Mouse (Mus musculus) midbrain, embryonic 15.5 days (tissue): Measurements from ENCODE around the gene Scgb2b24. TPM values are rescaled to one million over a fixed set of nuclear protein-coding genes. Genes with fewer than 3 reads are reported as not detected.

Experiments
- ATAC-seq: fragments of 200-750 bp; cut with Nextera tagmentation; replicated peaks from 2 replicates; pipeline ENCODE4 v1.8.0; 2017; ENCODE audit warnings: moderate TSS enrichment
- H3K27ac ChIP-seq: fragments of 300-500 bp; sonication (generic); 2 replicates; pipeline ENCODE4 v1.5.1; 2015; ENCODE audit warnings: mild to moderate bottlenecking, inconsistent platforms
- H3K27me3 ChIP-seq: fragments of 300-500 bp; sonication (generic); replicated peaks from 2 replicates; pipeline ENCODE4 v1.6.1; 2015; ENCODE audit warnings: inconsistent platforms
- H3K36me3 ChIP-seq: fragments of 300-500 bp; sonication (generic); replicated peaks from 2 replicates; pipeline ENCODE4 v1.6.1; 2015; ENCODE audit warnings: inconsistent platforms
- H3K4me1 ChIP-seq: fragments of 300-500 bp; sonication (generic); 2 replicates; pipeline ENCODE4 v1.6.1; 2015; ENCODE audit warnings: inconsistent platforms
- H3K4me2 ChIP-seq: fragments of 300-500 bp; sonication (generic); 2 replicates; pipeline ENCODE4 v1.6.1; 2015; ENCODE audit warnings: inconsistent platforms, mild to moderate bottlenecking, moderate library complexity
- H3K4me3 ChIP-seq: fragments of 300-500 bp; sonication (generic); 2 replicates; pipeline ENCODE4 v1.5.1; 2015; ENCODE audit warnings: mild to moderate bottlenecking, inconsistent platforms
- H3K9ac ChIP-seq: fragments of 300-500 bp; sonication (generic); 2 replicates; pipeline ENCODE4 v1.6.1; 2015; ENCODE audit warnings: mild to moderate bottlenecking, inconsistent platforms
- H3K9me3 ChIP-seq: fragments of 300-500 bp; sonication (generic); 2 replicates; pipeline ENCODE4 v1.6.1; 2016; ENCODE audit warnings: inconsistent platforms
- WGBS: fragments of 180-500 bp; shearing (Covaris S2); methylation state at CpG from one replicate; pipeline ENCODE4 v1.1.7; 2015; ENCODE audit warnings: mixed read lengths; 5-methylcytosine and 5-hydroxymethylcytosine counted together
- polyA plus RNA-seq: library from polyadenylated mRNA; unstranded; fragments of >200 nt; fragmentation: Nextera tagmentation; extraction: Ambion mirVana; gene quantifications from 2 replicates; pipeline ENCODE4 v1.2.1, GENCODE M21; 2015

The Scgb2b24 gene
- polyA plus RNA-seq, result not detected in 2 replicates

DNA sequence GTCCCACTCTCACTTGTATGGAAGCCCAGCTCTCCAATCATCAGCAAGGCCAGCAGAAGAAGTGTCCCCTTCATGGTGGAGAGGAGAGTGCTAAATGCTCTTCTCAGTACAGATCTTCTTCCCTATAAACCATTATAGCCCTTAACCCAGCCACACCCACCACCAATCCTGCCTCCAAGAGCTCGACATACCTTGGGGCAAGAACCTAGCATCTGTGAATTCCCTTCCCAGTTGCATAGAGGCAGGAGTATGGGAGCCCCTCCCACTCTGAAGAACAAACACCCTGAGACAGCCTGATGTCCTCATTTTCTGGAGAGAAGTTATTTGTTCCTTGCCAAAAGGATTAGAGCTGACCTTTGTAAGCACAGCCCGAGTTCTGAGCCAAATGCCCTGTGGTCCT, at the start of gene Scgb2b24:
TSS of gene Scgb2b24 (minus strand) at position 101 of the 400 bp plus-strand sequence.
- Histone ChIP-seq H3K4me3 (no peak within 1 kb of the TSS), H3K9ac (no peak within 1 kb of the TSS), H3K36me3 (no peaks in the 10 kb centered on the region), H3K9me3 (peaks cover 46% of the 10 kb centered on the region), H3K27me3 (no peaks in the 10 kb centered on the region), H3K4me1 (no peaks in the 10 kb centered on the region), H3K27ac (no peak within 1 kb of the TSS), H3K4me2 (no peak within 1 kb of the TSS)
- ATAC-seq, result no peak
- 69% methylated on average over 2 of the region's 2 CpGs for WGBS

DNA sequence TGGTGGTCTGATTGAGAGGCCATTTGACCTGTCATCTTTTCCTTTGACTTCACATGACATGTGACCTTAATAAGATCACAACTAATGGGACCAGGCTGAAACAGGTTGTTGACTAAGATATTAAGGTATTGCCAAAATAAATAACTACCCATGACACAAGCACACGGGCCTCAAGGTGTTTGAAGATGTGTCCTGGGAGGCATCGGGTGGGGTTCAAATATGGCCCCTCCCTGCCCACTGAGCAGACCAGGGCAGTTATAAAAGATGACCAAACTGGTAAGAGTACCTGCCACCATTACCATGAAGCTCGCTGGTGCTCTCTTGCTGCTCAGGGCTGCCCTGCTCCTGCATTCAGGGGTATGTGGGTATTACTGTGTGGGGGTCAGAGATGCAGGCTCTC, 4.4 kb upstream of the Scgb2b24 start, which contains the start of gene Scgb1b24:
TSS of gene Scgb1b24 (plus strand) at position 301 of the 400 bp plus-strand sequence.
- WGBS, result 85% methylated on average over 3 of the region's 3 CpGs
- H3K27me3 ChIP-seq, result no peaks in the 10 kb centered on the region
- no peak within 1 kb of the TSS for H3K4me2 ChIP-seq
- no peak within 1 kb of the TSS for H3K4me3 ChIP-seq
- no peak within 1 kb of the TSS for H3K9ac ChIP-seq
- H3K9me3 ChIP-seq, result peaks cover 48% of the 10 kb centered on the region
- H3K4me1 ChIP-seq, result no peaks in the 10 kb centered on the region
- ATAC-seq, result no peak
- no peak within 1 kb of the TSS for H3K27ac ChIP-seq
- H3K36me3 ChIP-seq, result no peaks in the 10 kb centered on the region

DNA sequence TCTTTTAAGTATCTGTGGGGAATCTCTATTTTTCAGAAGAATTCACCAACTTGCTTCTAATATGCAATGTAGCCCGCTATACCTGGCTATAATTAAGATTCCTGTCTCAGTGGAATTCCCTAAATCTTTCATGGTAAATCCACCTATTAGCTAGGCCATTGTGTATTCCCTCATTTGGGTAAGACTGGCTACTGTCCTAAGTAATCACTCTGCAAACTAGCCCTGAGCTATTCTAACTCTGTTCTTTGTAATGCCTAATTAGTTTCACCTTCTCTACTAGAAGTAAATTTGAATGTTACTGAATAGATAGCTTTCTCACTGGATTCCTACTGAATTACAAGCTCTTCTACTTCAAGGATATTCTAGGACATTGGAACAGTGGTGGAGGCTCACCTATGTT, 49.2 kb downstream of the Scgb2b24 start:
- Histone ChIP-seq H3K4me1 (no peaks in the 10 kb centered on the region), H3K4me2 (no peak overlapping the region), H3K4me3 (no peak overlapping the region), H3K9ac (no peak overlapping the region), H3K27me3 (no peaks in the 10 kb centered on the region), H3K27ac (no peak overlapping the region), H3K36me3 (no peaks in the 10 kb centered on the region), H3K9me3 (peaks cover 36% of the 10 kb centered on the region)
- no peak for ATAC-seq
- WGBS, result 29% methylated on average over 1 of the region's 1 CpGs

Other genes with a start within 250 kb of the Scgb2b24 start
- gene Scgb2b21, start 218.9 kb downstream of the Scgb2b24 start, polyA plus RNA-seq, result not detected in 2 replicates
- gene Scgb1b24, start 4.5 kb upstream of the Scgb2b24 start, polyA plus RNA-seq, result not detected in 2 replicates
- gene Scgb2b26, start 205.7 kb upstream of the Scgb2b24 start, polyA plus RNA-seq, result not detected in 2 replicates